Mouse (Mus musculus) common myeloid progenitor, adult 5-6 weeks (primary cell): ENCODE measurements around the gene P2ry10. TPM values are rescaled to one million over a fixed set of nuclear protein-coding genes. Genes with fewer than 3 reads are reported as not detected.
"Not testable (repeated sequence)": the region's sequence is repeated elsewhere in the genome, so short reads cannot be mapped to it uniquely, and the experiment has no call there.

Source experiments
- ATAC-seq: replicated peaks from 2 replicates; pipeline ENCODE4 v1.8.0; 2016; ENCODE audit warnings: low read depth, mild to moderate bottlenecking, moderate TSS enrichment, inconsistent platforms; ENCODE audit not compliant: poor library complexity, severe bottlenecking
- total RNA-seq: library from RNA; stranded (forward); fragments of 200-1000, 187-1606 nt; gene quantifications from 2 replicates; pipeline ENCODE4 v1.2.3, GENCODE M21; 2017

P2ry10 gene
- 2.0 and 4.3 TPM in 2 replicates for total RNA-seq

DNA sequence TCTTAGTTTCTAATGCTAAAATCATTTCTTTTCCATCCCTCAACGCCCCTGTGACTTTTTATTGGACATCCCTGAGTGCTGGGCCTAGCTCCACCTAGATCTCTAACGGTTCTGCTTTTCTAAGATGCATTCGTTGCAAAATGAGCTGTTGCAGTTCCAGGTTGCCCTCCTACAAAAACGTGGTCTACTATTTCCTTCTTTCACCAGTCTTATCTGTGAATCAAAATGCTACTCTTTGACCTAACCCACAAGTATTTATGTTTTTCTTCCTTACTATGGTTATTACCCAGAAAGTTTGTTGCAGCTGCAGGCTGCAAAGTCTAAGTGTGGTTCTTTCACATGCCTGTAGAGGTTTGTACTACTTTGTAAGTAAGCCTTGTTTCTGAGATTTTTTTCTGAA, at the start of gene P2ry10:
P2ry10 (plus strand) TSS at position 316 of the 400 bp plus-strand sequence.
- ATAC-seq, result peak; percentile 77

DNA sequence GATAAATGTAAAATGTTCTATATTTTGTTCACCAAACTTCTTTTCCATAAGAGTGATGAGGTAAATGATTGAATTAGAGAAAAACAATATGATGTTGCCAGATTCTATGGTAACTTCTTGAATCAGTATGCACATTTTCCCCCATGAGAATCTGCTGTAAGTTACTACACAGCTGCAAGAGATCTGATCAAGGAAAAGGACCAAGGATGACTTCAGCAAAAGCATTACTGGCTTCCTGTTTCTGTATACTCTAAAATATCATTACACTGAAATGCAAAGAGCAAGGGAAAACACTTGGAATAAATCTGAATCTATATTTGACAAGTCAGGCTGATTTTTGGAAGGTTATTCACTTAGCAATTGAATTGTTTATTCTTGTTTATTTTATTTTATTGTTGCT, 49.1 kb upstream of the P2ry10 start:
- ATAC-seq, result peak; percentile 63; the same call in 1 of the 2 replicates

DNA sequence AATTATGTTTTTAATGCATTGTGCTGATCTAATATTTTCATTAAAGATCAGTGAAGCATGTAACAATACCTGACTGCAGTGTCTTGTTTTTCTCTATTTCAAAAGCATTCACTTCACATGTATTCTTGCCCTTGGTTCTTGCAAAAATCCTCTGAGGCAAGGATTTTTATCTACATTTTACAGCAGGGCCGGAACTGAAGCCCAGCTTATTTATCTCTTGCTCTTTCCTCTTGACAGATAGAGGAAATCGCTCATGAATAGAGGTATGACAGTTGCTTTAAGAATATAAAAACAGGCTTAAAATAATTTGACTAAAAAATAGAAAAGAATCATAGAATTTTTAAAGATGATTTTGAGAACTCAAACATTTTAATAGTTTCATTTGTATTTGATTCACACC, 48.7 kb upstream of the P2ry10 start:
- peak; percentile 58 for ATAC-seq

DNA sequence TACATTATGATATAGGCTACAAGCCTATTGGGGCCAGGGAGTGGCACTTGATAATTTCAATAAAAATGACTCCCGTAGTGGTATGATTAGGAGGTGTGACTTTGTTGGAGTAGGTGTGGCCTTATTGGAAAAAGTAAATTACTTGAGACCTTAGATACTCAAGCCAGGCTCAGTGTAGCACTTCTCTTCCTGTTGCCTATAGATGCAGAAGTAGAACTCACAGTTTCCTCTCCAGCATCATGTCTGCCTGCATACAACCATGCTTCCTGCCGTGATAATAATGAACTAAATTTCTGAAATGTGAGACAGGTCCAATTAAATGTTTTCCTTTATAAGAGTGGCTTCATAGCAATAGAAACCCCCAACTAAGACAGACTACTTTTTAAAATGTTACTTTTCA, 45.9 kb upstream of the P2ry10 start:
- ATAC-seq, result no peak

DNA sequence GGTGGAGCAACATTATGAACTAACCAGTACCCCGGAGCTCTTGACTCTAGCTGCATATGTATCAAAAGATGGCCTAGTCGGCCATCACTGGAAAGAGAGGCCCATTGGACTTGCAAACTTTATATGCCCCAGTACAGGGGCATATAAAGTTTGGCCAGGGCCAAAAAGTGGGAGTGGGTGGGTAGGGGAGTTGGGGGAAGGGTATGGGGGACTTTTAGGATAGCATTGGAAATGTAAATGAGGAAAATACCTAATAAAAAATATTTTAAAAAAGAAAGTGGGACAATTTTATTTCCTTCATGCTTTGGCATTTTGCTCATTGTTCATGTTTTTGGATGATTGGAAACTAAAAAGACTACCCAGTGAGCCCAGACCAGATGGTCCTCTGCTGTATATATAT, 4.9 kb upstream of the P2ry10 start:
- ATAC-seq, result not testable (repeated sequence)

DNA sequence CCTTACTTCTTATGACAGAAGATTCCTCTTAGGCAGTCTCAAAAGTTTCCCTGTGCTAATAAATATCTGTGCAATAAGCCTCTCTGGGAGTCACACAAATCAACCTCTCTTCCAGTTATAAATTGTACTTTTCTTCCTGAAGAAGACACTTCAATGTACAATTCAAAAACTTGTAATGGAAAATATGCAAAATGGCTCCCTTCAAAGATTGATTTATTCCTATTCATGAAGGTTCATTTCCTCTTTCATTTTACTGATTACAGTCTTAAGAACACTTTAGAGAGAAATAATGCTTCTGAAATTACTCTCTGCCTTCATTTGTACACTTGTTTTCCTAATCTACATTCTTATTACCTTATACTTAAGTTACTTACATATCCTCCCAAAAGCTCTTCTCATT, 4.0 kb upstream of the P2ry10 start:
- no peak for ATAC-seq

DNA sequence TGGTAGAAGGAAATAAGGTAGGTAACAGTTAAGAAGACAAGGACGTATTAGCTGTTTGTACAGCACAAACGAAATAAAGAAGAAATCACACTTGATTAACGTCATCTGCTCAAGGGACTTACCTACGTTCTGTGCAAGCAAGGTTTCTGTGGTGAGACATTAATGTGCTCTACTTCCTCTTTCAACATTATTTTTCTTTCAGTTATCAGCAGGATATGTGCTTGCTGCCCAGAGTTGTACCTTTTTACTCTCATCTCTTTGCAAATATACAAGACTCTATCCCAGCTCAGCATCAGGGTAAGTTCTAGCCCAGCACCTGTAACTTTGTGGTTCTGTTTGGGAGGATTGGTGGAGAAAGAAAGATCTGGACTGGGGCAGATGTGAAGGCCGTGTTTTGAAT, 839 bp downstream of the P2ry10 start:
- peak; percentile 90 for ATAC-seq

DNA sequence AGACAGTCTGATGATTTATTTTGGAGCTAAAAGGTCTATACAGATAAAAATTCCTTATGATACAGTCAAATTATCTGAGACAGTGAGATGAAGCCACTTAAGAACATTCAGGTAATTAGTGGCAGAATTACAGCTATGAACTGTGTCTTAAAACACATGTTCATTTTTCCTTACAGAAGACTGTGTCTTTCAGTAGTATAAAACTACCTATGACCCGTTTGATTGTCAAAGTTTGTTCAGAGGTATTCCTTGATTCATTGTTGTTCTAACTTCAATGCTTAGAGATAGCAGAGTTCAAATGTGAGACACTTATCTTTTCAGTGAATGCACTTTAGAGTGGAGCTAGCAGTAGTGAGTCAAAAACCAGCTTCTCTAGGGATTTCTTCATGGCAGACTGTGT, 1.6 kb downstream of the P2ry10 start:
- no peak for ATAC-seq

DNA sequence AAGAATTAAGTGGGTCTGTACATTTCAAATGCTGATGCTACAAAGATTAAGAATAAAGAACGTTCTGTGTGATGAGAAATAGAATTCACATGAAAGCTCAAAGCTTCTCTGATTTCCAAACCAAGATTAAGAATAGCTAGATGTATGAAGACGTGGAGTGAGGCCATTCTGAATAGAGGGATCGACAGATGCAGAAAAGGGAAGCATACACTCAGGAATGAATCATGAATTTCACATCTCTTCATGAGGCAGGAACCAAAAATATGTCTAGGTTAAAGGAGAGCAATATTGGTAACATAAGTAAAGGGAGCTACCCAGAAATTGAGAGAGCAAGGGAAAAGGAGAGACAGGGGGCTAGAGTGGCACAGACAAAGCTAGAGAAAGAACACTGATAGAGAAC, 7.3 kb downstream of the P2ry10 start:
- ATAC-seq, result no peak

DNA sequence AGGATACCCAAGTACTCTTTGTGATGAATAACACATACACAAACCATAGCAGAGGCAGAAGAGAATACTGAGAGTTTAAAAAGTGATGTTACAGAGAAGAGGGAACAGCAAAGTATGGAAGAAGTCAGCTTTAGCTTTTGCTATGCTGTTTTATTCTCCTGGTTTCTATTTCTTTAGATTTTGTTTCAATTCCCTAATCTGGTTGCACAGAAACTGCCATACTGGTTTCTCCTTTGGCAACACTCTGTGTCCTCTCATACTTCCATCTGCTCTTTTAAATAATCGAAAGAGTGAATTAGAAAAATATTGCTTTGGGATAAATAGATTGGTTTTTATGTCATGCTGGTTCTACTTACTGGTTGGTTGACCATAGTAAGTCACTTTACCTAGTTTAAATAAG, 28.0 kb downstream of the P2ry10 start:
- no peak for ATAC-seq

DNA sequence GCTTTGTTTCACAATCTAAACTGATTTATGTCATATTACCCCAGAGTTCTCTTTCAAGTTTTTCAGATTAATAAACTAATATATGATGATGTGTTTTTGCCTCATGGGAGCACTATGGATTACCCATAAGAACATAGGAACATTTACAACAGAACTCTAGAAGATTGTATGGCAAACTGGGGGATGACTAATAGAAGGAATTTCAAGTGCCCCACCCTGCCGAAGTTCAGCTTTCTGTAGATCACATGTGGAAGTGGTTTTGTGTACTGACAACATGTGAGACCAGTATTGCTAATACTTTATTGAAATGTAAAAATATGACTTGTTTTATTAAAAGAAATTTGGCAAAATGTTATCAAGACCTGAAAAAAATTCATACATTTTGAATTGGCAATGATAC, 28.7 kb downstream of the P2ry10 start:
- ATAC-seq, result no peak

DNA sequence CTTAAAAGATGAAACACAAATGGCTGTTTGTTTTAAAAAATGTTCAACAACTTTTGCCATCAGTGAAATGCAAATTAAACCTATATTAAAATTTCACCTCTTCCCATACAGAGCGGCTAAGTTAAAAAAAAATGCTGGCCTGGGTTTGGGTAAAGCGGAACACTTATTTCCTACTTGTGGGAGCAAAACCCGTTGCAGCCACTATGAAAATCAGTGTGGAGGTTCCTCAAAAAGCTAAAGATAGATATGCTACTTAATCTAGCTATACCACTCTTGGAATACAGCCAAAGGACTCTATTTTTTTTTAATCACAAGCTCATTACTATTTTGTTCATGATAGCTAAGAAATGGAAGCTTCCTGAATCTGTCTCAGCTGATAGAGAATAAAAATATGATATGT, 54.9 kb downstream of the P2ry10 start:
- ATAC-seq, result peak; percentile 88

DNA sequence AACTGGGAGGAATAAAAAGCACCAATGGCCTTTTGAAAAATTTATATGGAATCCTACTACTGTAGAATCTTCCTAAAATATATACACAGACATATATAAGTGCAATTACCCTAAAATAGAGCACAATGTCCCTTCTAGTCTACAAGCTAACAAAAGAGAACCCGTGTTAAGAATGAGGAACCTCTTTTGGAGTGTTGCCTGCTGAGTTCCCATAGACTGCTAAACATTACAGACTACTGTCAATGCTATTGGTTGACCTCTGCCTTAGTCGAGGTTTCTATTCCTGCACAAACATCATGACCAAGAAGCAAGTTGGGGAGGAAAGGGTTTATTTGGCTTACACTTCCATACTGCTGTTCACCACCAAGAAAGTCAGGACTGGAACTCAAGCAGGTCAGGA, 55.6 kb downstream of the P2ry10 start:
- ATAC-seq, result 0 out of 2 replicates have a peak, but pooled peaks have one; percentile 36

DNA sequence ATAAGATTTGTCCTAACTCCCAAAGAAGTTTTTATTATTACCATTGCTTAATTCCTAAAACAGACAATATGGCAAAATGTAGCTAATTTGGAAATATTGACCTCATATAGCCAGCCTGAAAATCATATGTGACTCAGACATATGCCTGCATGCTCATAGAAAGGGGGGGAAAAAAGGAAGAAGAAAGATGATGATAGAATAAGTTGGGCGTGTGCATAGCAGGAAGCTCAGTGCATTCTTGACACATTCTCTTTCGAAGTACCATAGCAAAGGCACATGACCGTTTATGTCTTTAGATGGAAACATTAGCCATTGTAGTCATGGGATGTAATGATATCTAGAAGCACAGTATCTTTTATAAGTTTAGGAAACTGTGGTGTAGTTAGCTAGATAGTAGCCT, 60.4 kb downstream of the P2ry10 start, which contains the start of gene P2ry10b:
P2ry10b (plus strand) TSS at position 247 of the 400 bp plus-strand sequence.
- no peak for ATAC-seq

DNA sequence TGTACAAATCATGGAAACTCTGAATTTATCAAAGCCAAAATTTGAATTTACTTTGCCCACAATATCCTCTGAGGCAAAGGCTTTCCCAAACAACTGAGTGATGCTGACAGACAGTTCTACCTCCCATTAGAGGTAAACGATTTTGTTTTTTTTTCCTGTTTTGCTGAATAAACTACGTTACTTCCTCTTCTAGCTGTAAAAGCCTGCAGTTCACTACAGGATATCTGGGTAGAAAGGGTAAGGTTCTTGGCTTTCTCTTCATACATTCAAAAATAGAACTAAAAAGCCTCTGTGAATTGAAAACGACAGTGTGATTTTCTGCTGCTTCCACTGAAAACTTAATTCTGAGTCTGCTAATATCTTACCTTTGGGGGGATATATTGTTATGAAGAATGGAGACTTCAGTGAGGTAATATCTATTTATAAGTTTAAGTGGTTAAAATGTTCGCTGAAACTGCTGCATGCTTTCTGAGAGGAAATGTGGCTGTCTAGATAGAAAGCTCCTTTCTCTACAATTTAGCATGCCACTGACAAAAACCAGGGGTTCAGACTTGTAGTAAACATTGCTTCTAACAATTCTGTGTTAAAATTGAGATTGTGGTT, 61.2 kb downstream of the P2ry10 start:
- ATAC-seq, result peak; percentile 57

DNA sequence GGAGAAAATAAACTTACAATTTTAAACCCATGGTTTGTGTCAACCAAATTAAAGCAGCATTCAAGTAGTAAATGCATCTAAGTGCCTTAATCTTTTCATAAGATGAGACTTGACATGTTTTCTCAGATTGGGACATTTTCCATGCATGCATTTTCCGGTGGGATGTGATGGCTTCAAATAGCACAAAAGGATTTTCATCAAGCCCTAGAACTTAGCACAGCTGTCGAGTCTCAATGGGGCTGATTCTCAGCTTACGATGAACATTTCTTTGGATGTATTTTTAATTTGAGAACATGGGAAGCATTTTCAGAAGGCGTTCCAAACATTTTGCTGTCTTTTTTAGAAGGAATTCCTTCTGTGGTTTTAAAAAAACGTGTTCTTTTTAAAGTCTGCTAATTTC, 61.7 kb downstream of the P2ry10 start:
- no peak for ATAC-seq

DNA sequence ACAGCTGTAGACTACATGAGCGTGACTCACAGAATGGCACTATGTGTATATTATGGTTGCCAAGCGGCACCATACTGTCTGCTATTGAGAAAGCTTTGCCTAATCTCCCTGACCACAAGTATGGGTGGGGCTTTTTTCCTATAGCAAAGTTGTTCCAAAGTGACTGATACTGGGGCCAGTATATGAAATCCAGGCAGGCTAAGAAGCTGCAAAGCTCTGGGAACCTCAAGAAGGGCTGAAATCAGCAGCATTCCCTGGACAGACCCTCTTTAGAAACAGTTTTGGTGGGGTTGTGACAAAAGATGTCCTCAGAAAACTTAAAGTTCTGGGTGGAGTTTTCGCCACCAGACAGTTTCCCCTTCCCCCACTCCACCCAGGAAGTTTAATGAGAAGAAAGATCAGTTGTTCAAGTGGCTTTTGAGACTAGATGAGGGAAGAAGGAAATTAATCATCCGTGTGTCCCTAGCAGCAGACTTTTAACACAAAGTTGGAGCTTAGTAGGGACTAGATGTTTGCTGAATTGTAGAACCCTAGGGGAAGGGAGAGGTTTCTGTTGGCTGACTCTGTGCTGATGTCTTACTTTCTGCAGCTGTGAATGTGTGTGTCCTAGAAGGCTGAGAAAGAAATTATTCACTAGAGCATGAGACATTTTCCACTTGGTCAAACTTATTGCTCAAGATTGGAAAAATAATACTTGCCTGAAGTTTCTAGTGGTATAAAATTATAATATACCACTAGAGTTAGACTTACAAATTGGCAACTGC, 62.6 kb downstream of the P2ry10 start:
- ATAC-seq, result peak; percentile 89

Other genes starting within 250 kb of the P2ry10 start
- gene Rtl3, start 247.8 kb upstream of the P2ry10 start, total RNA-seq, result not detected in 2 replicates
- gene Lpar4, start 167.9 kb upstream of the P2ry10 start, total RNA-seq, result 0.05 and 0.73 TPM in 2 replicates
- 0.58 and 1.1 TPM in 2 replicates for gene P2ry10b, start 60.4 kb downstream of the P2ry10 start, total RNA-seq
- gene Gpr174, start 167.4 kb downstream of the P2ry10 start, total RNA-seq, result 0.14 and 0.34 TPM in 2 replicates